Mouse (Mus musculus): ENCODE results near the gene Zfp950. TPM values are rescaled to one million over a fixed set of nuclear protein-coding genes. Genes with fewer than 3 reads are reported as not detected.

Zfp950 gene
- polyA plus RNA-seq, 1 experiment from 2014 or later: 49.9 TPM

- Histone ChIP-seq H3K36me3 (no peaks in the 10 kb centered on the region), H3K9ac (replicated peaks) (no peak overlapping the region), H3K27me3 (no peaks in the 10 kb centered on the region), H3K9me3 (no peaks in the 10 kb centered on the region), H3K4me3 (replicated peaks) (no peak overlapping the region), H3K4me2 (replicated peaks) (no peak overlapping the region), H3K27ac (no peak overlapping the region), H3K4me1 (replicated peaks) (0 out of 2 replicates have a peak, but pooled peaks cover 4% of the 10 kb centered on the region)
- no peak for ATAC-seq
These were observed 87.9 kb downstream of the Zfp950 start for GRCm38 (mm10) chr19:61052786-61053185.

DNA sequence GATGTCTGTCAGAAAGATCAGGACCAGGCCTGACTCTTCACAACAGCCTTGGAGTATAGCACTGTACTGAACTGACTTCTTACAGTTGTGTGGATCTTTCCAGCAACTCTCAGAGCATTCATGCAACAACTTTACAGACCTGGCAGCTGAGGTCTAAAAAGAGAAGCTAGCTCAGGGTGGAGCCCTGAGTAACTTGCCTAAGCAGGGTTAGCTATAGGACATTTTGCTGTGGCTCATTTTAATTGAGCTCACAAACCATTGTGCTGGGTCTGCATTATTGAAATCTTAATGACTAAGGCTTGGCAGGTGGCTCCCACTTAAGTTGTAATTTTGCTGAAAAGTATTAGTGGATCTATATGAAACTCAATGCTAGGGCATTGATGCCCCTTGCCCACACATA lies 88.6 kb downstream of the Zfp950 start:
- Histone ChIP-seq H3K27ac (no peak overlapping the region), H3K27me3 (no peaks in the 10 kb centered on the region), H3K36me3 (no peaks in the 10 kb centered on the region), H3K4me2 (replicated peaks) (no peak overlapping the region), H3K4me1 (replicated peaks) (0 out of 2 replicates have a peak, but pooled peaks cover 2% of the 10 kb centered on the region), H3K9ac (replicated peaks) (no peak overlapping the region), H3K9me3 (no peaks in the 10 kb centered on the region), H3K4me3 (replicated peaks) (no peak overlapping the region)
- ATAC-seq: no peak

- no peaks in the 10 kb centered on the region for H3K4me1 ChIP-seq (replicated peaks)
- no peaks in the 10 kb centered on the region for H3K9me3 ChIP-seq
- no peak overlapping the region for H3K27ac ChIP-seq
- H3K4me3 ChIP-seq (replicated peaks): no peak overlapping the region
- H3K27me3 ChIP-seq: no peaks in the 10 kb centered on the region
- H3K4me2 ChIP-seq (replicated peaks): no peak overlapping the region
- no peaks in the 10 kb centered on the region for H3K36me3 ChIP-seq
- H3K9ac ChIP-seq (replicated peaks): no peak overlapping the region
- ATAC-seq: no peak
- WGBS: 95% methylated on average over 1 of the region's 1 CpGs
These were observed 89.5 kb downstream of the Zfp950 start for GRCm38 (mm10) chr19:61051151-61051550.

- WGBS: 89% methylated on average over 1 of the region's 1 CpGs
- Histone ChIP-seq H3K9ac (replicated peaks) (no peak overlapping the region), H3K27me3 (no peaks in the 10 kb centered on the region), H3K4me2 (replicated peaks) (no peak overlapping the region), H3K4me1 (replicated peaks) (no peaks in the 10 kb centered on the region), H3K9me3 (no peaks in the 10 kb centered on the region), H3K4me3 (replicated peaks) (no peak overlapping the region), H3K36me3 (no peaks in the 10 kb centered on the region), H3K27ac (no peak overlapping the region)
- no peak for ATAC-seq
These were observed 91.2 kb downstream of the Zfp950 start for GRCm38 (mm10) chr19:61049413-61049812.

DNA sequence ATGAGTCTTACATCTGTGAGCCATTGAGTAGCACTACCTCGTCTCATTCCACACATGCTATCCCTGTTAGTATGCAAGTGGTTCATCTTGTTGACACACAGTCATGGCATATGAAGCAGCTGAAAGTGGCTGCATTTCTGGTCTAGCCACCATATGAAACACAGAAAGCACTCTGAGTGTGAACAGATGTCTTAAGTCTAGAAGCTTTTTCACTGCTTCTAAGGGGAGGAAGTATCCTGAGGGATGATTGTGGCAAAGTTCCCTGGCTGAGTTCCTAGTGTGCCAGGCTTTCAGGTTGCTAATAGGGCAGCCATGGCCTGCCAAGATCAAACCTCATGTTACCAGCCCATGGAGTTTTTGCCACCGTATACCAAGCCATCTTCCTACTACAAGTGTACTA lies 92.0 kb downstream of the Zfp950 start:
- 96% methylated on average over 2 of the region's 2 CpGs for WGBS
- ATAC-seq: no peak

DNA sequence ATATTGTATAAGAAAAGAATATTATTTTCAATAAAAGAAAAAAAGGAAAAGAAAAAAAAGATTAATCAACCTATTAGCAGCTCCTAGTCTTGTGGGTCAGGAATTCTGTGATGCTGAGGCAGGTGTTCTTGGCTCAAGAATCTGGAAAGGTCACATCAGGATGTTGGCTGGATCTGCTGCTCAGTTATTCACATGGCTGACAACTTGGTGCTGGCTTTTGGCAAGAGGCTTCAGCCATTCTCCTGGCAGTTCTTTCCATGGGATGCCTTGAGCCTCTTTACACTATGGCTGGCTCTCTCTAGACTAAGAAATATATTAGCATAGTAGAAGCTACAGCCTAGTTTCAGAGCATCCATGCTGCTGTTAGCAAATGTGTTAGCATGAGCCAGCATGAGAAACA lies 101.5 kb downstream of the Zfp950 start:
- H3K9ac ChIP-seq (replicated peaks): no peak overlapping the region
- H3K4me3 ChIP-seq (replicated peaks): no peak overlapping the region
- ATAC-seq: no peak
- no peaks in the 10 kb centered on the region for H3K9me3 ChIP-seq
- no peaks in the 10 kb centered on the region for H3K36me3 ChIP-seq
- no peaks in the 10 kb centered on the region for H3K27me3 ChIP-seq
- H3K4me1 ChIP-seq (replicated peaks): no peaks in the 10 kb centered on the region
- no peak overlapping the region for H3K4me2 ChIP-seq (replicated peaks)
- no peak overlapping the region for H3K27ac ChIP-seq

More for the DNA sequence above, 92.0 kb downstream of the Zfp950 start:
- Histone ChIP-seq H3K4me3 (replicated peaks) (no peak overlapping the region), H3K27ac (no peak overlapping the region), H3K9ac (replicated peaks) (no peak overlapping the region), H3K36me3 (no peaks in the 10 kb centered on the region), H3K27me3 (no peaks in the 10 kb centered on the region), H3K4me2 (replicated peaks) (no peak overlapping the region), H3K4me1 (replicated peaks) (no peaks in the 10 kb centered on the region), H3K9me3 (no peaks in the 10 kb centered on the region)

- H3K4me3 ChIP-seq (replicated peaks): no peak overlapping the region
- no peak overlapping the region for H3K9ac ChIP-seq (replicated peaks)
- no peak overlapping the region for H3K27ac ChIP-seq
- 83% methylated on average over 2 of the region's 2 CpGs for WGBS
- H3K4me2 ChIP-seq (replicated peaks): no peak overlapping the region
- H3K9me3 ChIP-seq: no peaks in the 10 kb centered on the region
- H3K36me3 ChIP-seq: no peaks in the 10 kb centered on the region
- no peaks in the 10 kb centered on the region for H3K4me1 ChIP-seq (replicated peaks)
- H3K27me3 ChIP-seq: no peaks in the 10 kb centered on the region
- no peak for ATAC-seq
These were observed 109.1 kb downstream of the Zfp950 start for GRCm38 (mm10) chr19:61031570-61031969.

DNA sequence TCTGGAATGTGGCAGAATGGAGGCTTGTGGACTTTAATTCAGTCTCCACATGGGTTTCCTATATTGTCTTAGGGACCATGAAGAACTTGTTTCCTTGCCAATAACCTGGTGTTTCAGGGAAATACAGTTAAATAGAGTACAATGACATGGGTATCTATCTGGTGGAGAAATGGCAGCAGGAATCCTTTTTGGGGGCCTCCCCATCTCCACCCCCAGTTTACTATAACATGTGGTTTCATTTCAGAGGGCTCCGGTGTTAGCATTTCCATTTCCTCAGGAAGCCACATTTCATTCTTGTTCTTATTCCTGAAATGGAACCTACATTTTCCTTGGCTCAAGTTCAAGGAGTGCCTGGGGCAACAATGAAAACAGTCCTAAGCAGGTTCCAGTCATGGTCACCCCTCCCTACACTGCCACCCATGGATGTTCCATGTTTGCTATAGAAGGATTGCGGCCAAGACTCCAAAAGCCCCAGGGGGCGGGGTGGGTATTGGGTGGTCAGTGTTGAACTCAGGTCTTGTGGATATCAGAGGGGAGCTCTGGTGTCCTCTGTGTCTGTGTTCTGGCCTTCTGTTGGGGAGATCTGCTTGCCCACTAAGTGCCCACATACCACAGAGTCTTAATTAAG lies 118.6 kb downstream of the Zfp950 start:
- 93% methylated on average over 3 of the region's 3 CpGs for WGBS

GRCm38 (mm10) chr19:61021502-61021901 lies 119.1 kb downstream of the Zfp950 start:
- Histone ChIP-seq H3K4me2 (replicated peaks) (no peak overlapping the region), H3K4me3 (replicated peaks) (no peak overlapping the region), H3K9me3 (no peaks in the 10 kb centered on the region), H3K36me3 (no peaks in the 10 kb centered on the region), H3K27ac (no peak overlapping the region), H3K4me1 (replicated peaks) (no peaks in the 10 kb centered on the region), H3K9ac (replicated peaks) (no peak overlapping the region), H3K27me3 (no peaks in the 10 kb centered on the region)
- no peak for ATAC-seq
- 90% methylated on average over 2 of the region's 2 CpGs for WGBS

More for the DNA sequence above, 118.6 kb downstream of the Zfp950 start:
- H3K27ac ChIP-seq: no peak overlapping the region
- H3K36me3 ChIP-seq: no peaks in the 10 kb centered on the region
- no peak overlapping the region for H3K4me2 ChIP-seq (replicated peaks)
- no peak overlapping the region for H3K9ac ChIP-seq (replicated peaks)
- no peaks in the 10 kb centered on the region for H3K9me3 ChIP-seq
- H3K27me3 ChIP-seq: no peaks in the 10 kb centered on the region
- no peaks in the 10 kb centered on the region for H3K4me1 ChIP-seq (replicated peaks)
- no peak overlapping the region for H3K4me3 ChIP-seq (replicated peaks)
- no peak for ATAC-seq

DNA sequence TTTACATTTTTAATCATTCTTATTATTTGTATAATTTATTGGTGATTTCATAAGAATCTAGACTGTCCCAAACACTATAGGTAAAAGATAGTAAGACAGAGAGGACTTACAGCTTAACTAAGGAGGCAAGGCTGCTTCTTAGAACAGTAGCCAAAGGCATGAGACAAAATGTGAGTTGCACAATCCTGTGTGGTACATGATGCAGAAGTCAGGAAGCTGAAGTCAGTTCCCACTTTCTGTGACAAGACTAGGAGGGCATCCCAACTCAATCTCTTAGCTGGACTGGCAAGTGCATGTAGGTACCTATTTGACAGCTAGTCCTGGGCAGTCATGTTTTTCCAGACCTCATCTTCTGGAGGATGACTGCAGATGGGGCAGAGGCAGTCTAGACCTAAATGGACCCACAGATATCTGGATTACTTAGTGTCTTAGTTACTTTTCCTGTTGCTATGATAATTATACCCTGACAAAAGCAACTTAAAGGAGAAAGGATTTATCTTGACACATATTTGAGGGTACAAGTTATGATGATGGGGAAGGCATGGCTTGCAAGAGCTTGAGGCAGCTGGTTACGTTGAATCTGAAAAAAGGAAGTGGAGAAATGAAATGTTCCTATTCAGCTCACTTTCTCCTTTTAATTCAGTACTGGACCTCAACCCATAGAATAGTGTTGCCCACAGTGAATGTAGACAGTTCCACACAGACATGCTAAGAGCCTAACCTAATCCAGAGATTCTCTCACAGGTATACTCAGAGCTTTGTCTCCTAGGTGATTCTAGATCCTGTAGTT lies 123.0 kb downstream of the Zfp950 start:
- Histone ChIP-seq H3K4me2 (replicated peaks) (no peak overlapping the region), H3K4me1 (replicated peaks) (no peaks in the 10 kb centered on the region), H3K9me3 (no peaks in the 10 kb centered on the region), H3K27ac (no peak overlapping the region), H3K27me3 (no peaks in the 10 kb centered on the region), H3K4me3 (replicated peaks) (no peak overlapping the region), H3K9ac (replicated peaks) (no peak overlapping the region), H3K36me3 (no peaks in the 10 kb centered on the region)
- no peak for ATAC-seq
- 94% methylated on average over 1 of the region's 1 CpGs for WGBS

GRCm38 (mm10) chr19:61009266-61009665 lies 131.4 kb downstream of the Zfp950 start:
- ATAC-seq: no peak
- WGBS: 89% methylated on average over 2 of the region's 2 CpGs

More at GRCm38 (mm10) chr19:61009266-61009665, 131.4 kb downstream of the Zfp950 start:
- no peak overlapping the region for H3K4me3 ChIP-seq (replicated peaks)
- no peak overlapping the region for H3K9ac ChIP-seq (replicated peaks)
- no peaks in the 10 kb centered on the region for H3K27me3 ChIP-seq
- no peak overlapping the region for H3K4me2 ChIP-seq (replicated peaks)
- H3K36me3 ChIP-seq: no peaks in the 10 kb centered on the region
- no peak overlapping the region for H3K27ac ChIP-seq
- H3K9me3 ChIP-seq: no peaks in the 10 kb centered on the region
- no peaks in the 10 kb centered on the region for H3K4me1 ChIP-seq (replicated peaks)
